Mouse (Mus musculus): ENCODE results near the gene Ankrd54.

DNA sequence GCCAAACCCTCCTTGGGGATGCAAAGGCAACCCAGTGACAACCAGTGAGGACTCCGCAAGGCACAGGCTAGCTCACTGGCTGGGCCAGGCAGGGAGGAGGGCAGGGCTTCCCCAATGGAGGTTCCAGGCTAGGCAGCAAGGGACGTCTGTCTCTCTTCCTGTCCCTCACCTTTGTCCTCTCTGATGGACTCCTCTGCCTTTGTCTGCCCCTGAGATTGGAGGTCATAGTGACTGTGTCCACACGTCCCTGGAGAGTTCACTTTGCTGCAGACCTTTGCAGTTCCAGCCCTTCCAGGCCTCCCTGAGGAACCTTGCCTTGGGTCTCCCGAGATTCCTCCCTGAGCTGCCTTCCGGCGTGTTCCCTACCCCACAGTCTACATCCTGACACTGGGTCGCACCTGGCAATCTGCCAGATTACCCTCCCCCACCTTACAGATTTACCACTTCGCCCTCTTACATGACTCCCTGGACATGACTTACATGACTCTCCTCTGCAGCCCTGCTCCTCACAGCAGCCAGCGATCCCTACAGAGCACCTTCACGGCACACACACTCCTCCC is 39.9 kb downstream of the Ankrd54 start:
- no peak for TF ChIP-seq CTCF (IDR thresholded peaks at IDR 0.05; ENCODE audit: extremely low read depth, insufficient read length, insufficient replicate concordance, low read depth, low read length)
- no peak for TF ChIP-seq POLR2A (IDR thresholded peaks at IDR 0.05; ENCODE audit: low read depth, low read length)
